Mouse (Mus musculus): ENCODE measurements around the gene Acta2. TPM values are rescaled to one million over a fixed set of nuclear protein-coding genes. Genes with fewer than 3 reads are reported as not detected.

The Acta2 gene
- total RNA-seq, 2 experiments from 2014 or later, result 52.8 to 61.6 TPM

GRCm38 (mm10) chr19:34192008-34192963 is 63.1 kb downstream of the Acta2 start, which contains the start of gene Stambpl1:
Stambpl1 (plus strand) TSS chr19:34192229.
- intact Hi-C loops (cut with DNase I), result no loop called here
- H3K4me3 ChIP-seq, result peak within 1 kb of the TSS; percentile 71
- DNase-seq, result peak; percentile 74
- peak within 1 kb of the TSS; percentile 85 for H3K27ac ChIP-seq
- TF ChIP-seq CTCF (IDR thresholded peaks at IDR 0.05), result no peak

GRCm38 (mm10) chr19:34191645-34192007 is 63.8 kb downstream of the Acta2 start:
- peak overlapping the region; percentile 71 for H3K4me3 ChIP-seq
- no peak for DNase-seq
- intact Hi-C loops (cut with DNase I), result no loop called here
- peak overlapping the region; percentile 85; the same call in 1 of the 2 replicates for H3K27ac ChIP-seq
- TF ChIP-seq CTCF (IDR thresholded peaks at IDR 0.05), result no peak

Other genes starting within 250 kb of the Acta2 start
- not detected for gene Lipk, start 247.3 kb downstream of the Acta2 start, total RNA-seq (2021)
- gene Lipn, start 188.2 kb downstream of the Acta2 start, total RNA-seq (2021), result not detected
- gene Lipm, start 154.7 kb downstream of the Acta2 start, total RNA-seq (2021), result not detected
- not detected for gene Ankrd22, start 89.5 kb downstream of the Acta2 start, total RNA-seq (2021)
- under 1 TPM; 0.59 to 0.84 TPM for gene Stambpl1, start 63.4 kb downstream of the Acta2 start, total RNA-seq (2021)
- gene Fas, start 35.1 kb upstream of the Acta2 start, total RNA-seq (2021), result 1 to 10 TPM; 4.0 to 5.8 TPM
- gene Ch25h, start 219.6 kb upstream of the Acta2 start, total RNA-seq (2021), result not detected